Mouse (Mus musculus) C2C12 (cell line): ENCODE measurements at regions not wholly inside any gene's neighbourhood (a gene's known extent, or its start where the extent isn't known, plus 50 kb on each side); places are given as distances from the start of the nearest gene placed in this dataset.

Experiments
- CEBPB ChIP-seq: IDR thresholded peaks from one replicate; pipeline ENCODE4 v1.6.1; 2011; ENCODE audit warnings: low read depth, mild to moderate bottlenecking, control low read depth, moderate library complexity
- CTCF ChIP-seq: IDR thresholded peaks from one replicate; pipeline ENCODE4 v1.5.1; 2011; ENCODE audit not compliant: control insufficient read depth, insufficient read depth, insufficient read length
- FOSL1 ChIP-seq: IDR thresholded peaks from one replicate; pipeline ENCODE4 v1.8.0; 2011; ENCODE audit warnings: mild to moderate bottlenecking, low read length; ENCODE audit not compliant: poor library complexity, insufficient read depth, severe bottlenecking
- MAX ChIP-seq: IDR thresholded peaks from one replicate; pipeline ENCODE4 v1.6.1; 2011; ENCODE audit warnings: mild to moderate bottlenecking, control low read depth
- MYOD1 ChIP-seq: IDR thresholded peaks from one replicate; pipeline ENCODE4 v1.6.1; 2011; ENCODE audit warnings: low read depth; ENCODE audit not compliant: control insufficient read depth, insufficient read length
- MYOG ChIP-seq: IDR thresholded peaks from one replicate; pipeline ENCODE4 v1.6.1; 2011; ENCODE audit not compliant: control insufficient read depth, insufficient read length; ENCODE audit errors: extremely low read depth
- USF1 ChIP-seq: IDR thresholded peaks from one replicate; pipeline ENCODE4 v1.6.1; 2011; ENCODE audit warnings: low read depth, mild to moderate bottlenecking, control low read depth, moderate library complexity

- TF ChIP-seq CTCF, result no peak
- TF ChIP-seq MYOG, result no peak
- no peak for TF ChIP-seq MAX
- no peak for TF ChIP-seq CEBPB
- no peak for TF ChIP-seq USF1
- TF ChIP-seq FOSL1, result no peak
- TF ChIP-seq MYOD1, result no peak
Measured at GRCm38 (mm10) chr1:186277981-186278634, 161.0 kb upstream of the Lyplal1 start.
